Mouse (Mus musculus) midbrain, embryonic 16.5 days (tissue): ENCODE data around the gene Hes2. TPM values are rescaled to one million over a fixed set of nuclear protein-coding genes. Genes with fewer than 3 reads are reported as not detected.
A peak's percentile ranks its signal among the peaks of the same experiment; 100 is the strongest.

Source experiments
- ATAC-seq: fragments of 200-750 bp; cut with Nextera tagmentation; 2 replicates; pipeline ENCODE4 v1.8.0; 2017; ENCODE audit warnings: moderate TSS enrichment
- H3K27ac ChIP-seq: fragments of 300-500 bp; sonication (generic); 2 replicates; pipeline ENCODE4 v1.5.1; 2014; ENCODE audit warnings: mild to moderate bottlenecking, low read length, mixed read lengths
- H3K27me3 ChIP-seq: fragments of 300-500 bp; sonication (generic); 2 replicates; pipeline ENCODE4 v1.6.1; 2014; ENCODE audit warnings: low read depth, low read length, mixed read lengths; ENCODE audit not compliant: control insufficient read depth, insufficient read depth
- H3K36me3 ChIP-seq: fragments of 300-500 bp; sonication (generic); 2 replicates; pipeline ENCODE4 v1.6.1; 2014; ENCODE audit warnings: mild to moderate bottlenecking, low read length, moderate library complexity, mixed read lengths; ENCODE audit not compliant: control insufficient read depth, insufficient read depth
- H3K4me1 ChIP-seq: fragments of 300-500 bp; sonication (generic); 2 replicates; pipeline ENCODE4 v1.6.1; 2014; ENCODE audit warnings: mild to moderate bottlenecking, low read length, mixed read lengths; ENCODE audit not compliant: control insufficient read depth, insufficient read depth
- H3K4me2 ChIP-seq: fragments of 300-500 bp; sonication (generic); 2 replicates; pipeline ENCODE4 v1.6.1; 2014; ENCODE audit warnings: mild to moderate bottlenecking, low read length, mixed read lengths
- H3K4me3 ChIP-seq: fragments of 300-500 bp; sonication (generic); 2 replicates; pipeline ENCODE4 v1.5.1; 2014; ENCODE audit warnings: low read depth, mild to moderate bottlenecking, low read length, moderate library complexity, mixed read lengths
- H3K9ac ChIP-seq: fragments of 300-500 bp; sonication (generic); 2 replicates; pipeline ENCODE4 v1.6.1; 2014; ENCODE audit warnings: low read depth, low read length, mixed read lengths
- H3K9me3 ChIP-seq: fragments of 300-500 bp; sonication (generic); replicated peaks from 2 replicates; pipeline ENCODE4 v1.6.1; 2014; ENCODE audit warnings: mild to moderate bottlenecking, low read length, mixed read lengths; ENCODE audit not compliant: control insufficient read depth, poor library complexity, severe bottlenecking
- WGBS: fragments of 180-500 bp; shearing (Covaris S2); extraction: QIAGEN DNeasy Blood & Tissue Kit; methylation state at CpG from one replicate; pipeline ENCODE4 v1.1.7; 2014; 5-methylcytosine and 5-hydroxymethylcytosine counted together
- polyA plus RNA-seq: library from polyadenylated mRNA; unstranded; fragments of >200 nt; fragmentation: Nextera tagmentation; extraction: Ambion mirVana; gene quantifications from 2 replicates; pipeline ENCODE4 v1.2.1, GENCODE M21; 2015

Gene Hes2
- polyA plus RNA-seq, 1 experiment from 2014 or later = not detected

- WGBS = under 1% methylated on average over 63 of the region's 108 CpGs
- no peaks in the 10 kb centered on the region; the same call in 1 of the 2 replicates for H3K27me3 ChIP-seq
- H3K4me1 ChIP-seq = peaks cover 15% of the 10 kb centered on the region
Observed at GRCm38 (mm10) chr4:152177537-152178343, 19.1 kb downstream of the Hes2 start, which contains the start of gene Acot7. TSS of gene Acot7 (plus strand) at chr4:152178134.

GRCm38 (mm10) chr4:152178344-152178864, 19.7 kb downstream of the Hes2 start:
- Histone ChIP-seq H3K9ac (peak overlapping the region; percentile 84), H3K4me3 (peak overlapping the region; percentile 62), H3K9me3 (no peaks in the 10 kb centered on the region), H3K27me3 (no peaks in the 10 kb centered on the region; the same call in 1 of the 2 replicates), H3K36me3 (no peaks in the 10 kb centered on the region), H3K4me1 (peaks cover 15% of the 10 kb centered on the region), H3K27ac (peak overlapping the region; percentile 72), H3K4me2 (peak overlapping the region; percentile 81)
- WGBS = under 1% methylated on average over 35 of the region's 35 CpGs
- peak; percentile 74 for ATAC-seq

More at GRCm38 (mm10) chr4:152177537-152178343, 19.1 kb downstream of the Hes2 start, which contains the start of gene Acot7:
- H3K9me3 ChIP-seq = no peaks in the 10 kb centered on the region
- peak within 1 kb of the TSS; percentile 62 for H3K4me3 ChIP-seq
- H3K36me3 ChIP-seq = no peaks in the 10 kb centered on the region
- H3K27ac ChIP-seq = peak within 1 kb of the TSS; percentile 83
- peak; percentile 92 for ATAC-seq
- peak within 1 kb of the TSS; percentile 84 for H3K9ac ChIP-seq
- H3K4me2 ChIP-seq = peak within 1 kb of the TSS; percentile 81

- 24% methylated on average over 16 of the region's 16 CpGs for WGBS
- Histone ChIP-seq H3K27me3 (no peaks in the 10 kb centered on the region), H3K4me1 (peaks cover 15% of the 10 kb centered on the region), H3K9me3 (no peaks in the 10 kb centered on the region), H3K27ac (peak overlapping the region; percentile 72), H3K4me2 (peak overlapping the region; percentile 81), H3K9ac (peak overlapping the region; percentile 84), H3K36me3 (no peaks in the 10 kb centered on the region), H3K4me3 (peak overlapping the region; percentile 62)
- no peak for ATAC-seq
Observed at GRCm38 (mm10) chr4:152178916-152179705, 20.4 kb downstream of the Hes2 start.

DNA sequence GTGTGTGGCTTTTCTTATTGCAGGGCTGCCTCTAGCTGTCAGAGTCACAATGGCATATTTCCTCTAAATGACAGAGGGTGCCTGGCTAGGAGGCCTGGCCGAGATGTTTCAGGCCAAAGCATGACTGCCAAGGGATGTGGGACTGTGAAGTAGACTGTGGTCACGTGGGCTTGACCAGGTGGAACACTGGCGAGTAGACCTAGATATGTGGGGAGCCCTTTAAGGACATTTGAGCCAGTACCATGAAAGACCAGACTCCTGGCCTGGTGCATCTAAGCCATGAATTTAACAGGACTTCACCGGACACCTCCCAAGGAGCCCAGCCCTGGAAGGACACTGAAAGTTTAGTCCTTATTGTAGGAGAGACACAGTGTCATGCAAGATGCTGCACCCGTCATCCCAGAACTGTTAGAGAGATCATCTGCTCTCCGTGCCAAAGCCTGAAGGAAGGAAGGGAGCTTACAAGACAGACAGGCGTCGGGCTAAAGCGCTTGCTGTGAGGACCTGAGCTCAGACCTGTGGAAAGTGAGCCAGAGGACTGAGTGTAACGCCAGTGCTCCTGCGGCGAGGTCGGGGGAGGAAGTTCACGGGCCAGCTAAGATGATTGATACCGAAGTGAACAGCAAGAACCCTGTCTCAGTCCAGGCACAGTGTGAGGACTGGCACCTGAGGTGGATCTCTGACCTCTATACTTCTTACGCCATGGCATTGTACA, 21.4 kb downstream of the Hes2 start:
- Histone ChIP-seq H3K4me1 (peaks cover 16% of the 10 kb centered on the region), H3K27me3 (no peaks in the 10 kb centered on the region), H3K9me3 (no peaks in the 10 kb centered on the region), H3K4me3 (no peak overlapping the region), H3K27ac (no peak overlapping the region), H3K36me3 (no peaks in the 10 kb centered on the region), H3K9ac (no peak overlapping the region; the same call in 1 of the 2 replicates), H3K4me2 (peak overlapping the region; percentile 81)
- no peak for ATAC-seq
- 90% methylated on average over 16 of the region's 16 CpGs for WGBS

DNA sequence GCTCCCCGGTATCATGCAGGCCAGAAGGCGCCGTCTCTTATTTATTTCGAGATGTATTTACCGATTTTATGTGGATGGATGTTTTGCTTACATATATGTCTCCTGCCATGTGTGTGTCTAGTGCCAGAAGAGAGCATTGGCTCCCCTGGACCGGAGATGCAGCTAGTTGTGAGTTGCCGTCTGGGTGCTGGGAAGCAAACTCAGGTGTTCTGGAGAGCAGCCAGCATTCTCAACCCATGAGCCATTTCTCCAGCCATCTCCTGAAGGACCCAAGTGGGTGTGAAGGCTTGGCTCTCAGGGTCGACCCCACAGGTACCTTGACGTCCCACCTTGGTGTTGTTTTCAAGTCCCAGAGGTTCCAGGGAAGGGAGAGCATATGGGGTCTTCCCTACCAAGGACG, 23.5 kb downstream of the Hes2 start:
- H3K27me3 ChIP-seq = no peaks in the 10 kb centered on the region
- WGBS = 93% methylated on average over 10 of the region's 10 CpGs
- H3K4me1 ChIP-seq = peaks cover 28% of the 10 kb centered on the region
- H3K36me3 ChIP-seq = no peaks in the 10 kb centered on the region
- no peak overlapping the region for H3K4me2 ChIP-seq
- no peaks in the 10 kb centered on the region for H3K9me3 ChIP-seq
- H3K27ac ChIP-seq = no peak overlapping the region
- no peak overlapping the region for H3K4me3 ChIP-seq
- no peak for ATAC-seq
- H3K9ac ChIP-seq = no peak overlapping the region

DNA sequence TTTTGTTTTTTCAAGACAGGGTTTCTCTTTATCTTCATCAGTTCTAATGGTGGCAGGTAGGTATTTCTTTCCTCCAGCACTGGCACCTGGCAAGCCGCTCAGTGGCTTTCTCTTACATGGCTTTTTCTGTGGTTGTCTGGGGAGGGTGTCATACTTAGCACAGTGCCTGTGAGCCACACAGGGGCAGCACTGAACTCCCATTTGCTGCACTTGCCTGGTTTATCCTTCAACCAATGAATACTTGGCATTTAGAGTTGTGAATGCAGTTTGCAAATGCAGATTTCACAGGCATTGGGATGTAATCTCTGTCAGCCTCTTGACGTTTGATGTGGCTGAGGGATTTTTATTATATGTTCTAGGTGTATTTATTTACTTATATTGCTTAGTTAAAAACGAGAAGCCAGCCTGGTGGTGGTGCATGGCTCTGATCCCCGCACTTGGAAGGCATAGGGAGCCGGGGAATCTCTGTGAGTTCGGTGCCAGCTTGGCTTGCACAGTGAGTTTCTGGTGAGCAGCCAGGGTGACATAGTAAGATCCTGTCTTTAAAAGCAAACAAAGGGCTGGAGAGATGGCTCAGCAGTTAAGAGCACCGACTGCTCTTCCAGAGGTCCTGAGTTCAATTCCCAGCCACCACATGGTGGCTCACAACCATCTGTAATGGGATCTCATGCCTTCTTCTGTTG, 25.8 kb downstream of the Hes2 start:
- no peaks in the 10 kb centered on the region for H3K36me3 ChIP-seq
- no peak overlapping the region for H3K9ac ChIP-seq
- H3K4me2 ChIP-seq = no peak overlapping the region
- no peak overlapping the region for H3K4me3 ChIP-seq
- H3K27ac ChIP-seq = no peak overlapping the region
- 61% methylated on average over 7 of the region's 7 CpGs for WGBS
- no peaks in the 10 kb centered on the region for H3K27me3 ChIP-seq
- no peaks in the 10 kb centered on the region for H3K9me3 ChIP-seq
- ATAC-seq = no peak
- H3K4me1 ChIP-seq = peaks cover 23% of the 10 kb centered on the region

DNA sequence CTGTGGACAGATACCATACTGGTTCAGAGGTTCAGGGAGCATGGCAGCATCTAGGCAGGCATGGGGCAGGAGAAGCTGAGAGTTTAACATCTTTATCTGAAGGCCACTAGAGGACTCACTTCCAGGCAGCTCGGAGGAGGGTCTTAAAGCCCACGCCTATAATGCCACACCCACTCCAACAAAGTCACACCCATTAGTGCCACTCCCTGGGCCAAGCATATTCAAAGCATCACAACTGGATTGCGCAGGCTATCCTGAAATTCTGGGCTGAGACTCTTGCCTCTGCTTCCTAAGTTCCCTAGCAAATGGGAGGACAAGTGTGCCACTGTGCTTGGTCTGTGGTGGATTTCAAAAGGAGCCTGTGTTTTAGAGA, 26.5 kb downstream of the Hes2 start:
- Histone ChIP-seq H3K4me3 (no peak overlapping the region), H3K9ac (no peak overlapping the region; the same call in 1 of the 2 replicates)
- 6% methylated on average over 3 of the region's 3 CpGs for WGBS

More for the DNA sequence above, 26.5 kb downstream of the Hes2 start:
- Histone ChIP-seq H3K27ac (peak overlapping the region; percentile 66), H3K9me3 (no peaks in the 10 kb centered on the region), H3K4me1 (peaks cover 21% of the 10 kb centered on the region), H3K27me3 (no peaks in the 10 kb centered on the region), H3K4me2 (peak overlapping the region; percentile 33; the same call in 1 of the 2 replicates), H3K36me3 (no peaks in the 10 kb centered on the region)
- peak; percentile 6; the same call in 1 of the 2 replicates for ATAC-seq
